Mouse (Mus musculus): Measurements from ENCODE around the gene Lifr. TPM values are rescaled to one million over a fixed set of nuclear protein-coding genes. Genes with fewer than 3 reads are reported as not detected.

The Lifr gene
- polyA plus RNA-seq, 1 experiment: 39.2 TPM

- no peak for DNase-seq
- WGBS: 88% methylated on average over 6 of the region's 6 CpGs
- no peaks in the 10 kb centered on the region for H3K4me1 ChIP-seq (replicated peaks; ENCODE audit: control insufficient read depth, insufficient read depth, low read length)
Measured at GRCm38 (mm10) chr15:7075185-7075584, 15.2 kb upstream of the Lifr start.

GRCm38 (mm10) chr15:7078356-7078755 lies 12.1 kb upstream of the Lifr start:
- Histone ChIP-seq H3K4me3 (ENCODE audit: control insufficient read depth, insufficient read depth, low read length) (no peak overlapping the region), H3K36me3 (ENCODE audit: control insufficient read depth, insufficient read depth, low read length) (no peaks in the 10 kb centered on the region), H3K27ac (ENCODE audit: control insufficient read depth, insufficient read depth, low read length) (no peak overlapping the region), H3K4me1 (replicated peaks; ENCODE audit: control insufficient read depth, insufficient read depth, low read length) (no peaks in the 10 kb centered on the region), H3K27me3 (ENCODE audit: control insufficient read depth, insufficient read depth, low read length) (no peaks in the 10 kb centered on the region)
- DNase-seq: no peak
- 97% methylated on average over 2 of the region's 2 CpGs for WGBS
- TF ChIP-seq CTCF (IDR thresholded peaks at IDR 0.05; ENCODE audit: borderline replicate concordance, control insufficient read depth, extremely low read depth, insufficient read depth, low read length, poor library complexity) (no peak), POLR2A (IDR thresholded peaks at IDR 0.05; ENCODE audit: control insufficient read depth, extremely low read depth, insufficient read depth, low read length, poor library complexity) (no peak)

More at GRCm38 (mm10) chr15:7075185-7075584, 15.2 kb upstream of the Lifr start:
- no peak overlapping the region for H3K4me3 ChIP-seq (ENCODE audit: control insufficient read depth, insufficient read depth, low read length)
- no peaks in the 10 kb centered on the region for H3K27me3 ChIP-seq (ENCODE audit: control insufficient read depth, insufficient read depth, low read length)
- no peak overlapping the region for H3K27ac ChIP-seq (ENCODE audit: control insufficient read depth, insufficient read depth, low read length)
- no peak for TF ChIP-seq POLR2A (IDR thresholded peaks at IDR 0.05; ENCODE audit: control insufficient read depth, extremely low read depth, insufficient read depth, low read length, poor library complexity)
- no peak for TF ChIP-seq CTCF (IDR thresholded peaks at IDR 0.05; ENCODE audit: borderline replicate concordance, control insufficient read depth, extremely low read depth, insufficient read depth, low read length, poor library complexity)
- H3K36me3 ChIP-seq (ENCODE audit: control insufficient read depth, insufficient read depth, low read length): no peaks in the 10 kb centered on the region

- no peak overlapping the region for H3K4me3 ChIP-seq (ENCODE audit: control insufficient read depth, insufficient read depth, low read length)
- no peaks in the 10 kb centered on the region for H3K4me1 ChIP-seq (replicated peaks; ENCODE audit: control insufficient read depth, insufficient read depth, low read length)
- WGBS: 93% methylated on average over 4 of the region's 4 CpGs
- TF ChIP-seq CTCF (IDR thresholded peaks at IDR 0.05; ENCODE audit: borderline replicate concordance, control insufficient read depth, extremely low read depth, insufficient read depth, low read length, poor library complexity) (no peak), POLR2A (IDR thresholded peaks at IDR 0.05; ENCODE audit: control insufficient read depth, extremely low read depth, insufficient read depth, low read length, poor library complexity) (no peak)
- DNase-seq: no peak
- no peak overlapping the region for H3K27ac ChIP-seq (ENCODE audit: control insufficient read depth, insufficient read depth, low read length)
- H3K27me3 ChIP-seq (ENCODE audit: control insufficient read depth, insufficient read depth, low read length): no peaks in the 10 kb centered on the region
- H3K36me3 ChIP-seq (ENCODE audit: control insufficient read depth, insufficient read depth, low read length): no peaks in the 10 kb centered on the region
Measured at GRCm38 (mm10) chr15:7079631-7080337, 10.6 kb upstream of the Lifr start.

- no peak overlapping the region for H3K27ac ChIP-seq (ENCODE audit: control insufficient read depth, insufficient read depth, low read length)
- H3K36me3 ChIP-seq (ENCODE audit: control insufficient read depth, insufficient read depth, low read length): no peaks in the 10 kb centered on the region
- DNase-seq: no peak
- H3K27me3 ChIP-seq (ENCODE audit: control insufficient read depth, insufficient read depth, low read length): no peaks in the 10 kb centered on the region
- no peaks in the 10 kb centered on the region for H3K4me1 ChIP-seq (replicated peaks; ENCODE audit: control insufficient read depth, insufficient read depth, low read length)
- no peak for TF ChIP-seq POLR2A (IDR thresholded peaks at IDR 0.05; ENCODE audit: control insufficient read depth, extremely low read depth, insufficient read depth, low read length, poor library complexity)
- no peak for TF ChIP-seq CTCF (IDR thresholded peaks at IDR 0.05; ENCODE audit: borderline replicate concordance, control insufficient read depth, extremely low read depth, insufficient read depth, low read length, poor library complexity)
- WGBS: 91% methylated on average over 15 of the region's 15 CpGs
- no peak overlapping the region for H3K4me3 ChIP-seq (ENCODE audit: control insufficient read depth, insufficient read depth, low read length)
Measured at GRCm38 (mm10) chr15:7080916-7081626, 9.3 kb upstream of the Lifr start.

- no peaks in the 10 kb centered on the region for H3K36me3 ChIP-seq (ENCODE audit: control insufficient read depth, insufficient read depth, low read length)
- WGBS: 68% methylated on average over 15 of the region's 15 CpGs
- H3K27me3 ChIP-seq (ENCODE audit: control insufficient read depth, insufficient read depth, low read length): no peaks in the 10 kb centered on the region
- no peak for TF ChIP-seq CTCF (IDR thresholded peaks at IDR 0.05; ENCODE audit: borderline replicate concordance, control insufficient read depth, extremely low read depth, insufficient read depth, low read length, poor library complexity)
- TF ChIP-seq POLR2A (IDR thresholded peaks at IDR 0.05; ENCODE audit: control insufficient read depth, extremely low read depth, insufficient read depth, low read length, poor library complexity): no peak
- H3K27ac ChIP-seq (ENCODE audit: control insufficient read depth, insufficient read depth, low read length): no peak overlapping the region
- DNase-seq: no peak
- H3K4me1 ChIP-seq (replicated peaks; ENCODE audit: control insufficient read depth, insufficient read depth, low read length): no peaks in the 10 kb centered on the region
- H3K4me3 ChIP-seq (ENCODE audit: control insufficient read depth, insufficient read depth, low read length): no peak overlapping the region
Measured at GRCm38 (mm10) chr15:7081795-7082194, 8.6 kb upstream of the Lifr start.

GRCm38 (mm10) chr15:7082901-7083300 lies 7.5 kb upstream of the Lifr start:
- no peaks in the 10 kb centered on the region for H3K4me1 ChIP-seq (replicated peaks; ENCODE audit: control insufficient read depth, insufficient read depth, low read length)
- no peak overlapping the region for H3K27ac ChIP-seq (ENCODE audit: control insufficient read depth, insufficient read depth, low read length)
- DNase-seq: no peak
- no peak overlapping the region for H3K4me3 ChIP-seq (ENCODE audit: control insufficient read depth, insufficient read depth, low read length)
- H3K27me3 ChIP-seq (ENCODE audit: control insufficient read depth, insufficient read depth, low read length): no peaks in the 10 kb centered on the region
- H3K36me3 ChIP-seq (ENCODE audit: control insufficient read depth, insufficient read depth, low read length): no peaks in the 10 kb centered on the region
- 97% methylated on average over 3 of the region's 3 CpGs for WGBS
- TF ChIP-seq CTCF (IDR thresholded peaks at IDR 0.05; ENCODE audit: borderline replicate concordance, control insufficient read depth, extremely low read depth, insufficient read depth, low read length, poor library complexity) (no peak), POLR2A (IDR thresholded peaks at IDR 0.05; ENCODE audit: control insufficient read depth, extremely low read depth, insufficient read depth, low read length, poor library complexity) (no peak)

Measured in thymus, adult 2 months (tissue).